Mouse (Mus musculus): ENCODE results near the gene Jazf1.

- TF ChIP-seq HCFC1 (IDR thresholded peaks at IDR 0.05; ENCODE audit: borderline replicate concordance, insufficient read depth, low read length) = no peak
- no peak for TF ChIP-seq ZC3H11A (IDR thresholded peaks at IDR 0.05; ENCODE audit: borderline replicate concordance, low read depth, low read length)
Observed at GRCm38 (mm10) chr6:52824977-52825482, 243.4 kb downstream of the Jazf1 start.
